Mouse (Mus musculus) frontal cortex, postnatal 10 days (tissue): ENCODE data around the gene Epb41l3.
"Not testable (repeated sequence)": the region's sequence is repeated elsewhere in the genome, so short reads cannot be mapped to it uniquely, and the experiment has no call there.

Experiments used
- DNase-seq, 2 experiments: peaks; one replicate each; pipeline ENCODE4 v3.0.0; 2022; ENCODE audit warnings: low spot score in 2 of 2, mixed read lengths in 1 of 2

Gene Epb41l3

GRCm38 (mm10) chr17:69105799-69106401 lies 30.4 kb downstream of the Epb41l3 start:
- peak; percentile 10 to 46 for DNase-seq

- DNase-seq = no peak
Observed at GRCm38 (mm10) chr17:69109216-69109615, 33.7 kb downstream of the Epb41l3 start.

GRCm38 (mm10) chr17:69112232-69112631 lies 36.7 kb downstream of the Epb41l3 start:
- no peak for DNase-seq

GRCm38 (mm10) chr17:69119183-69119582 lies 43.7 kb downstream of the Epb41l3 start:
- no peak for DNase-seq

GRCm38 (mm10) chr17:69120533-69121358 lies 45.3 kb downstream of the Epb41l3 start:
- no peak for DNase-seq

GRCm38 (mm10) chr17:69122403-69122802 lies 46.9 kb downstream of the Epb41l3 start:
- not testable (repeated sequence) for DNase-seq

GRCm38 (mm10) chr17:69127436-69127835 lies 52.0 kb downstream of the Epb41l3 start:
- DNase-seq = no peak

- no peak for DNase-seq
Observed at GRCm38 (mm10) chr17:69127981-69128380, 52.5 kb downstream of the Epb41l3 start.

- no peak for DNase-seq
Observed at GRCm38 (mm10) chr17:69129434-69129833, 54.0 kb downstream of the Epb41l3 start.

GRCm38 (mm10) chr17:69143017-69143416 lies 67.5 kb downstream of the Epb41l3 start:
- no peak for DNase-seq

- no peak for DNase-seq
Observed at GRCm38 (mm10) chr17:69150826-69151225, 75.3 kb downstream of the Epb41l3 start.

GRCm38 (mm10) chr17:69151281-69151680 lies 75.8 kb downstream of the Epb41l3 start:
- DNase-seq = no peak

GRCm38 (mm10) chr17:69155034-69155433 lies 79.6 kb downstream of the Epb41l3 start:
- no peak for DNase-seq

- DNase-seq = peak; percentile 36 to 46
Observed at GRCm38 (mm10) chr17:69156522-69157100, 81.1 kb downstream of the Epb41l3 start.

GRCm38 (mm10) chr17:69157101-69157808 lies 81.8 kb downstream of the Epb41l3 start:
- DNase-seq = peak in 1 of 2 experiments; percentile 38

GRCm38 (mm10) chr17:69157809-69158185 lies 82.3 kb downstream of the Epb41l3 start:
- no peak for DNase-seq

- no peak for DNase-seq
Observed at GRCm38 (mm10) chr17:69158690-69159089, 83.2 kb downstream of the Epb41l3 start.

GRCm38 (mm10) chr17:69162731-69163130 lies 87.2 kb downstream of the Epb41l3 start:
- DNase-seq = no peak

- DNase-seq = no peak
Observed at GRCm38 (mm10) chr17:69176949-69177501, 101.5 kb downstream of the Epb41l3 start.

GRCm38 (mm10) chr17:69177954-69178353 lies 102.5 kb downstream of the Epb41l3 start:
- no peak for DNase-seq

- DNase-seq = peak in 1 of 2 experiments; percentile 32
Observed at GRCm38 (mm10) chr17:69180905-69181559, 105.5 kb downstream of the Epb41l3 start.
